Mouse (Mus musculus) kidney, postnatal 25 days (tissue): ENCODE measurements at regions not wholly inside any gene's neighbourhood (a gene's known extent, or its start where the extent isn't known, plus 50 kb on each side); places are given as distances from the start of the nearest gene placed in this dataset.

Experiments used
- DNase-seq, 2 experiments: peaks; one replicate each; pipeline ENCODE4 v3.0.0; 2021; ENCODE audit warnings: mixed read lengths in 2 of 2

GRCm38 (mm10) chr5:119066666-119067065 lies 506.2 kb downstream of the Med13l start:
- no peak for DNase-seq

GRCm38 (mm10) chr5:119069765-119070333 lies 509.4 kb downstream of the Med13l start:
- no peak for DNase-seq

- DNase-seq: no peak
Measured at GRCm38 (mm10) chr5:119072712-119073111, 512.2 kb downstream of the Med13l start.

- DNase-seq: no peak
Measured at GRCm38 (mm10) chr5:119080747-119081146, 520.3 kb downstream of the Med13l start.

- DNase-seq: no peak
Measured at GRCm38 (mm10) chr5:119082895-119083294, 522.4 kb downstream of the Med13l start.

- DNase-seq: no peak
Measured at GRCm38 (mm10) chr5:119097576-119098193, 537.2 kb downstream of the Med13l start.

GRCm38 (mm10) chr5:119099817-119100216 lies 539.3 kb downstream of the Med13l start:
- no peak for DNase-seq

GRCm38 (mm10) chr5:119103503-119103902 lies 543.0 kb downstream of the Med13l start:
- no peak for DNase-seq

GRCm38 (mm10) chr5:119107898-119108297 lies 547.4 kb downstream of the Med13l start:
- DNase-seq: no peak

- DNase-seq: no peak
Measured at GRCm38 (mm10) chr5:119109501-119109900, 549.0 kb downstream of the Med13l start.

GRCm38 (mm10) chr5:119114074-119114473 lies 553.6 kb downstream of the Med13l start:
- no peak for DNase-seq

GRCm38 (mm10) chr5:119125745-119126144 lies 544.7 kb upstream of the Tbx3 start:
- DNase-seq: no peak

- DNase-seq: peak in 1 of 2 experiments; percentile 40
Measured at GRCm38 (mm10) chr5:119130176-119130575, 540.3 kb upstream of the Tbx3 start.

GRCm38 (mm10) chr5:119131461-119131860 lies 539.0 kb upstream of the Tbx3 start:
- DNase-seq: no peak

- DNase-seq: no peak
Measured at GRCm38 (mm10) chr5:119133378-119133777, 537.1 kb upstream of the Tbx3 start.

GRCm38 (mm10) chr5:119136916-119137315 lies 533.6 kb upstream of the Tbx3 start:
- DNase-seq: no peak

- DNase-seq: no peak
Measured at GRCm38 (mm10) chr5:119137409-119137808, 533.1 kb upstream of the Tbx3 start.

GRCm38 (mm10) chr5:119137821-119138221 lies 532.6 kb upstream of the Tbx3 start:
- DNase-seq: peak; percentile 12 to 40

- peak in 1 of 2 experiments; percentile 33 for DNase-seq
Measured at GRCm38 (mm10) chr5:119138293-119138692, 532.2 kb upstream of the Tbx3 start.

- no peak for DNase-seq
Measured at GRCm38 (mm10) chr5:119139336-119139735, 531.1 kb upstream of the Tbx3 start.

GRCm38 (mm10) chr5:119139816-119140215 lies 530.7 kb upstream of the Tbx3 start:
- no peak for DNase-seq

GRCm38 (mm10) chr5:119143411-119143810 lies 527.1 kb upstream of the Tbx3 start:
- DNase-seq: no peak

- DNase-seq: no peak
Measured at GRCm38 (mm10) chr5:119149389-119150185, 520.9 kb upstream of the Tbx3 start.

GRCm38 (mm10) chr5:119153086-119153485 lies 517.4 kb upstream of the Tbx3 start:
- DNase-seq: no peak
